9 mouse cellular contexts compared by ENCODE assay signal in genomic region chr7:78791359-78792222, GRCm38 (mm10). TPM values are rescaled to one million over a fixed set of nuclear protein-coding genes. Genes with fewer than 3 reads are reported as not detected.
DNase-seq lines count a peak whose midpoint lies in the region; ATAC-seq and TF ChIP-seq lines count a peak whose summit lies in the region.
"Had no signal": no experiment of that assay in that cellular context is flagged by ENCODE, and none has a peak within 500 bp of the region (broad histone marks: within the 10 kb centered on the region; RNA-seq: fewer than 3 reads in every experiment).

No protein-coding gene starts in this region.

- H3K4me3 ChIP-seq in forebrain, embryonic 11.5 days (ENCODE audit: low read depth, low read length), result no peak overlapping the region
- no peak overlapping the region for H3K4me3 ChIP-seq in left cerebral cortex, adult 2 months
- H3K4me3 ChIP-seq in spleen, adult 2 months (ENCODE audit: extremely low read depth, insufficient read depth, insufficient read length), result no peak overlapping the region
- H3K4me3 ChIP-seq: embryonic facial prominence, embryonic 12.5 days had no signal

- WGBS in forebrain, embryonic 11.5 days, result 84% methylated on average over 15 of the region's 15 CpGs
- 78% methylated on average over 15 of the region's 15 CpGs for WGBS in spleen, adult 2 months

- peak; percentile 57 for DNase-seq in right cerebral cortex, adult 18-20 months
- no peak for DNase-seq in right cerebral cortex, postnatal 14 days
- DNase-seq in c-Kit-positive CD71-negative TER-119-negative erythroid progenitor cells, embryonic 14.5 days (ENCODE audit: low read depth), result peak; percentile 53
- peak; percentile 69 for DNase-seq in forebrain, embryonic 11.5 days (ENCODE audit: low spot score)
- DNase-seq in hindlimb bud, embryonic 11.5 days (ENCODE audit: extremely low spot score, low read depth, low spot score), result peak; percentile 44
- DNase-seq in left cerebral cortex, adult 2 months (ENCODE audit: extremely low spot score in 1 of 2, low spot score in 2 of 2), result peak; percentile 49 to 51
- DNase-seq in spleen, adult 2 months (ENCODE audit: low read depth in 1 of 2, low spot score in 2 of 2), result peak; percentile 14 to 28

- no peaks in the 10 kb centered on the region for H3K27me3 ChIP-seq in forebrain, embryonic 11.5 days (ENCODE audit: control insufficient read depth, insufficient read depth, low read length)
- H3K27me3 ChIP-seq in spleen, adult 2 months (ENCODE audit: control insufficient read depth, insufficient read depth, low read length), result no peaks in the 10 kb centered on the region
- H3K27me3 ChIP-seq: embryonic facial prominence, embryonic 12.5 days had no signal

- peak; percentile 89 for TF ChIP-seq CTCF in left cerebral cortex, adult 2 months (IDR thresholded peaks at IDR 0.05)
- peak; percentile 73; the same call in 1 of the 2 replicates for TF ChIP-seq CTCF in spleen, adult 2 months (IDR thresholded peaks at IDR 0.05; ENCODE audit: extremely low read depth, insufficient read depth, insufficient read length, insufficient replicate concordance)

- no peak for TF ChIP-seq POLR2A in spleen, adult 2 months (IDR thresholded peaks at IDR 0.05; ENCODE audit: low read depth, low read length)

- H3K9ac ChIP-seq in forebrain, embryonic 11.5 days (ENCODE audit: low read length), result no peak overlapping the region
- H3K9ac ChIP-seq: embryonic facial prominence, embryonic 12.5 days had no signal

- no peaks in the 10 kb centered on the region for H3K4me1 ChIP-seq in forebrain, embryonic 11.5 days (replicated peaks; ENCODE audit: control insufficient read depth, insufficient read depth, low read length)
- no peaks in the 10 kb centered on the region for H3K4me1 ChIP-seq in spleen, adult 2 months (ENCODE audit: control insufficient read depth, insufficient read depth, insufficient read length)
- H3K4me1 ChIP-seq: embryonic facial prominence, embryonic 12.5 days had no signal

- no peaks in the 10 kb centered on the region; the same call in 1 of the 2 replicates for H3K36me3 ChIP-seq in forebrain, embryonic 11.5 days (ENCODE audit: control insufficient read depth, insufficient read depth, low read length)
- peaks cover 6% of the 10 kb centered on the region; the same call in 1 of the 2 replicates for H3K36me3 ChIP-seq in spleen, adult 2 months (ENCODE audit: control insufficient read depth, insufficient read depth, low read length)

- H3K4me2 ChIP-seq in forebrain, embryonic 11.5 days (ENCODE audit: low read depth, low read length, severe bottlenecking), result no peak overlapping the region
- H3K4me2 ChIP-seq: embryonic facial prominence, embryonic 12.5 days had no signal

- intact Hi-C loops in left cerebral cortex, adult 2 months (cut with DNase I), result loop anchor here (1.0 to 10.0 kb wide), 4 partner anchors 55 to 433 kb away; partner anchors contain the start of gene Det1

- no peak overlapping the region for H3K27ac ChIP-seq in forebrain, embryonic 11.5 days (ENCODE audit: low read depth, low read length)
- no peak overlapping the region for H3K27ac ChIP-seq in left cerebral cortex, adult 2 months
- H3K27ac ChIP-seq in spleen, adult 2 months (ENCODE audit: insufficient read depth, low read length), result no peak overlapping the region
- H3K27ac ChIP-seq: embryonic facial prominence, embryonic 12.5 days had no signal

- no peaks in the 10 kb centered on the region for H3K9me3 ChIP-seq in forebrain, embryonic 11.5 days (ENCODE audit: control insufficient read depth, low read length)
- H3K9me3 ChIP-seq: embryonic facial prominence, embryonic 12.5 days had no signal

- ATAC-seq in forebrain, embryonic 11.5 days (replicated peaks; ENCODE audit: low FRiP score), result peak; percentile 73
- peak; percentile 89 for ATAC-seq in megakaryocyte progenitor cell, adult 5-6 weeks (replicated peaks; ENCODE audit: poor library complexity)

RNA-seq across cellular contexts. Expression of gene Mrpl46, which starts 8.3 kb away (rescaled TPM):
- polyA plus RNA-seq in forebrain, embryonic 11.5 days (2014; fragmentation: Nextera tagmentation; extraction: Ambion mirVana), result 70.5 and 73.0 TPM in 2 replicates
- 10 to 100 TPM; 30.2 to 37.1 TPM for total RNA-seq in left cerebral cortex, adult 2 months (2021)
- total RNA-seq in megakaryocyte progenitor cell, adult 5-6 weeks (2015), result 37.5 and 50.6 TPM in 2 replicates
- total RNA-seq in megakaryocyte progenitor cell, adult 5-6 weeks (2017), result 43.6 and 57.2 TPM in 2 replicates
- polyA plus RNA-seq in spleen, adult 2 months (2012; rRNA removed), result 9.4 and 15.2 TPM in 2 replicates

RNA-seq across cellular contexts. Expression of gene Mrps11, which starts 8.7 kb away (rescaled TPM):
- 81.4 and 85.2 TPM in 2 replicates for polyA plus RNA-seq in forebrain, embryonic 11.5 days (2014; fragmentation: Nextera tagmentation; extraction: Ambion mirVana)
- 10 to 100 TPM; 34.6 to 42.3 TPM for total RNA-seq in left cerebral cortex, adult 2 months (2021)
- 36.7 and 37.1 TPM in 2 replicates for total RNA-seq in megakaryocyte progenitor cell, adult 5-6 weeks (2015)
- 43.5 and 71.5 TPM in 2 replicates for total RNA-seq in megakaryocyte progenitor cell, adult 5-6 weeks (2017)
- 20.4 and 27.8 TPM in 2 replicates for polyA plus RNA-seq in spleen, adult 2 months (2012; rRNA removed)

RNA-seq across cellular contexts. Expression of gene Ntrk3, which starts 53.8 kb away (rescaled TPM):
- 6.4 and 7.3 TPM in 2 replicates for polyA plus RNA-seq in forebrain, embryonic 11.5 days (2014; fragmentation: Nextera tagmentation; extraction: Ambion mirVana)
- total RNA-seq in left cerebral cortex, adult 2 months (2021), result 100 to 1,000 TPM; 173 to 179 TPM
- not detected in 2 replicates for total RNA-seq in megakaryocyte progenitor cell, adult 5-6 weeks (2015)
- not detected in 2 replicates for total RNA-seq in megakaryocyte progenitor cell, adult 5-6 weeks (2017)
- polyA plus RNA-seq in spleen, adult 2 months (2012; rRNA removed), result 1.5 and 2.0 TPM in 2 replicates

RNA-seq across cellular contexts. Expression of gene Det1, which starts 55.5 kb away (rescaled TPM):
- 24.3 and 24.8 TPM in 2 replicates for polyA plus RNA-seq in forebrain, embryonic 11.5 days (2014; fragmentation: Nextera tagmentation; extraction: Ambion mirVana)
- total RNA-seq in left cerebral cortex, adult 2 months (2021), result 1 to 10 TPM; 6.1 TPM
- 16.1 and 19.3 TPM in 2 replicates for total RNA-seq in megakaryocyte progenitor cell, adult 5-6 weeks (2015)
- total RNA-seq in megakaryocyte progenitor cell, adult 5-6 weeks (2017), result 14.0 and 15.5 TPM in 2 replicates
- polyA plus RNA-seq in spleen, adult 2 months (2012; rRNA removed), result 16.1 and 19.3 TPM in 2 replicates

Comparison
In these comparisons a context has a peak if more than half of its experiments do, and no peak if none do; other contexts are left out.
1. RNA of gene Ntrk3, which starts 53.8 kb away (total RNA-seq): 173 to 179 TPM in left cerebral cortex, adult 2 months; not detected in megakaryocyte progenitor cell, adult 5-6 weeks; every median in the first group is over 100 times any median in the second.